Mouse (Mus musculus) MEL (cell line): Measurements from ENCODE around the gene Plekhf1. TPM values are rescaled to one million over a fixed set of nuclear protein-coding genes. Genes with fewer than 3 reads are reported as not detected.

Experiments used
- DNase-seq: peaks from one replicate; pipeline ENCODE4 v3.0.0; 2011; ENCODE audit warnings: low read depth, low spot score
- H3K27ac ChIP-seq: 2 replicates; pipeline ENCODE4 v1.5.1; 2012; ENCODE audit warnings: low read depth, mild to moderate bottlenecking, control low read depth, low read length, moderate library complexity; ENCODE audit not compliant: control insufficient read depth
- H3K27me3 ChIP-seq, 2 experiments: fragments of 150-350 bp in 1 of 2; sonication (generic) in 1 of 2; 2 replicates each; pipeline ENCODE4 v1.6.1; 2012; ENCODE audit warnings: low read length in 2 of 2, mild to moderate bottlenecking in 2 of 2, improper control_type of control experiment in 1 of 2, moderate library complexity in 1 of 2; ENCODE audit not compliant: insufficient read depth in 2 of 2, control insufficient read depth in 1 of 2
- H3K36me3 ChIP-seq, 2 experiments: 2 replicates each; pipeline ENCODE4 v1.6.1; 2012 to 2014; ENCODE audit warnings: low read length in 2 of 2, improper control_type of control experiment in 1 of 2, inconsistent platforms in 1 of 2, mild to moderate bottlenecking in 1 of 2; ENCODE audit not compliant: insufficient read depth in 2 of 2, control insufficient read depth in 1 of 2
- H3K4me1 ChIP-seq, 2 experiments: fragments of 150-350 bp in 1 of 2; sonication (generic) in 1 of 2; 2 replicates each; pipeline ENCODE4 v1.6.1; 2012; ENCODE audit warnings: low read length in 2 of 2, improper control_type of control experiment in 1 of 2, mild to moderate bottlenecking in 1 of 2; ENCODE audit not compliant: insufficient read depth in 2 of 2, control insufficient read depth in 1 of 2
- H3K4me3 ChIP-seq, 2 experiments: fragments of 150-350 bp in 1 of 2; sonication (generic) in 1 of 2; 2 replicates each; pipeline ENCODE4 v1.5.1; 2012; ENCODE audit warnings: low read depth in 2 of 2, low read length in 2 of 2, mild to moderate bottlenecking in 2 of 2, moderate library complexity in 2 of 2, control low read depth in 1 of 2, improper control_type of control experiment in 1 of 2; ENCODE audit not compliant: control insufficient read depth in 1 of 2, insufficient read depth in 1 of 2
- H3K79me2 ChIP-seq: 2 replicates; pipeline ENCODE4 v1.6.1; 2012; ENCODE audit warnings: mild to moderate bottlenecking, low read length, moderate library complexity; ENCODE audit not compliant: control insufficient read depth, poor library complexity, insufficient read depth
- H3K9ac ChIP-seq: 2 replicates; pipeline ENCODE4 v1.6.1; 2012; ENCODE audit warnings: low read depth, mild to moderate bottlenecking, control low read depth, low read length, moderate library complexity; ENCODE audit not compliant: control insufficient read depth, poor library complexity, severe bottlenecking
- H3K9me3 ChIP-seq: fragments of 150-350 bp; sonication (generic); replicated peaks from 2 replicates; pipeline ENCODE4 v1.6.1; 2012; ENCODE audit warnings: mild to moderate bottlenecking, low read length, improper control_type of control experiment, moderate library complexity; ENCODE audit not compliant: insufficient read depth
- CHD1 ChIP-seq: IDR thresholded peaks from 2 replicates; pipeline ENCODE4 v1.6.1; 2012; ENCODE audit warnings: low read depth, mild to moderate bottlenecking, inconsistent platforms, low read length, improper control_type of control experiment
- E2F4 ChIP-seq: IDR thresholded peaks from 2 replicates; pipeline ENCODE4 v1.6.1; 2011; ENCODE audit warnings: low read depth, low read length, improper control_type of control experiment, borderline replicate concordance
- ETS1 ChIP-seq: IDR thresholded peaks from 2 replicates; pipeline ENCODE4 v1.6.1; 2012; ENCODE audit warnings: low read depth, mild to moderate bottlenecking, inconsistent platforms, low read length, improper control_type of control experiment, moderate library complexity
- GATA1 ChIP-seq: IDR thresholded peaks from 2 replicates; pipeline ENCODE4 v1.6.1; 2011; ENCODE audit warnings: low read depth, low read length, improper control_type of control experiment
- JUND ChIP-seq: IDR thresholded peaks from 2 replicates; pipeline ENCODE4 v1.6.1; 2011; ENCODE audit warnings: low read depth, mild to moderate bottlenecking, improper control_type of control experiment, low read length
- KAT2A ChIP-seq: conservative IDR thresholded peaks from 2 replicates; pipeline ENCODE4 v1.6.1; 2012; ENCODE audit warnings: low read depth, low read length, improper control_type of control experiment, inconsistent platforms
- MAX ChIP-seq: IDR thresholded peaks from 2 replicates; pipeline ENCODE4 v1.6.1; 2011; ENCODE audit warnings: low read length, improper control_type of control experiment
- MAZ ChIP-seq: IDR thresholded peaks from 2 replicates; pipeline ENCODE4 v1.6.1; 2012; ENCODE audit warnings: low read depth, mild to moderate bottlenecking, inconsistent platforms, low read length, improper control_type of control experiment
- MEF2A ChIP-seq: IDR thresholded peaks from 2 replicates; pipeline ENCODE4 v1.6.1; 2014; ENCODE audit warnings: low read depth, mild to moderate bottlenecking, inconsistent platforms, low read length, improper control_type of control experiment; ENCODE audit not compliant: poor library complexity, insufficient replicate concordance, severe bottlenecking; ENCODE audit errors: extremely low read depth
- MXI1 ChIP-seq: IDR thresholded peaks from 2 replicates; pipeline ENCODE4 v1.6.1; 2011; ENCODE audit warnings: mild to moderate bottlenecking, low read depth, low read length, improper control_type of control experiment
- POLR2AphosphoS2 ChIP-seq: IDR thresholded peaks from 2 replicates; pipeline ENCODE4 v1.6.1; 2011; ENCODE audit warnings: low read length, improper control_type of control experiment
- SMC3 ChIP-seq: IDR thresholded peaks from 2 replicates; pipeline ENCODE4 v1.6.1; 2011; ENCODE audit warnings: low read depth, low read length, improper control_type of control experiment
- TCF12 ChIP-seq: IDR thresholded peaks from 2 replicates; pipeline ENCODE4 v1.6.1; 2014; ENCODE audit warnings: low read depth, mild to moderate bottlenecking, inconsistent platforms, low read length, improper control_type of control experiment, moderate library complexity
- UBTF ChIP-seq: IDR thresholded peaks from 2 replicates; pipeline ENCODE4 v1.6.1; 2012; ENCODE audit warnings: low read depth, mild to moderate bottlenecking, inconsistent platforms, low read length, improper control_type of control experiment, moderate library complexity, borderline replicate concordance; ENCODE audit not compliant: insufficient read depth
- ZC3H11A ChIP-seq: IDR thresholded peaks from 2 replicates; pipeline ENCODE4 v1.6.1; 2012; ENCODE audit warnings: low read depth, mild to moderate bottlenecking, inconsistent platforms, low read length, improper control_type of control experiment
- ZMIZ1 ChIP-seq: IDR thresholded peaks from 2 replicates; pipeline ENCODE4 v1.6.1; 2012; ENCODE audit warnings: low read depth, mild to moderate bottlenecking, inconsistent platforms, low read length, improper control_type of control experiment, moderate library complexity
- polyA plus RNA-seq, 2 experiments: library from polyadenylated mRNA; stranded (reverse) in 1 of 2; unstranded in 1 of 2; fragments of >175 nt in 1 of 2; fragments of >200 nt in 1 of 2; gene quantifications; 2 replicates each; pipeline versions ENCODE4 v1.2.1 to v1.2.4; 2012; ENCODE audit warnings: low replicate concordance in 2 of 2, low read depth in 1 of 2; ENCODE audit not compliant: insufficient read length in 2 of 2, insufficient read depth in 1 of 2, missing spikeins in 1 of 2
- total RNA-seq: library from RNA; depleted of rRNA; stranded (reverse); fragments of 300-350 nt; gene quantifications from 2 replicates; pipeline ENCODE4 v1.2.3, GENCODE M21; 2012

The Plekhf1 gene
- total and polyA plus RNA-seq, 3 experiments: 0.89 to 1.7 TPM; not detected in 1

GRCm38 (mm10) chr7:38208969-38209368 lies 18.8 kb downstream of the Plekhf1 start:
- no peaks in the 10 kb centered on the region for H3K9me3 ChIP-seq
- H3K27me3 ChIP-seq: no peaks in the 10 kb centered on the region
- no peaks in the 10 kb centered on the region for H3K79me2 ChIP-seq
- H3K9ac ChIP-seq: no peak overlapping the region
- H3K4me1 ChIP-seq: no peaks in the 10 kb centered on the region
- no peak for DNase-seq
- H3K36me3 ChIP-seq: no peaks in the 10 kb centered on the region
- no peak overlapping the region for H3K27ac ChIP-seq
- TF ChIP-seq MAX: no peak
- no peak for TF ChIP-seq GATA1
- no peak for TF ChIP-seq MAZ
- TF ChIP-seq CHD1: no peak
- TF ChIP-seq JUND: no peak
- TF ChIP-seq ZMIZ1: no peak
- H3K4me3 ChIP-seq: no peak overlapping the region

GRCm38 (mm10) chr7:38206564-38206963 lies 21.3 kb downstream of the Plekhf1 start:
- no peaks in the 10 kb centered on the region; a peak in 1 of 4 replicates for H3K27me3 ChIP-seq
- no peak overlapping the region for H3K27ac ChIP-seq
- TF ChIP-seq UBTF (no peak), SMC3 (no peak), MAX (no peak), E2F4 (no peak), ETS1 (no peak), ZMIZ1 (no peak), KAT2A (no peak), CHD1 (no peak), MXI1 (no peak), TCF12 (no peak), MEF2A (no peak), MAZ (no peak), ZC3H11A (no peak), POLR2AphosphoS2 (no peak)
- no peak for DNase-seq
- H3K4me1 ChIP-seq: no peaks in the 10 kb centered on the region
- no peaks in the 10 kb centered on the region for H3K36me3 ChIP-seq
- H3K4me3 ChIP-seq: no peak overlapping the region
- no peak overlapping the region for H3K9ac ChIP-seq
- no peaks in the 10 kb centered on the region for H3K79me2 ChIP-seq
- H3K9me3 ChIP-seq: no peaks in the 10 kb centered on the region
